Mouse (Mus musculus) testis, adult 2 months (tissue): ENCODE measurements at regions not wholly inside any gene's neighbourhood (a gene's known extent, or its start where the extent isn't known, plus 50 kb on each side); places are given as distances from the start of the nearest gene placed in this dataset.

Experiments used
- H3K27ac ChIP-seq: fragments of 200-500 bp; 2 replicates; pipeline ENCODE4 v1.5.1; 2012; ENCODE audit warnings: low read depth, low read length; ENCODE audit not compliant: control insufficient read depth, insufficient read depth
- H3K27me3 ChIP-seq: fragments of 200-500 bp; 2 replicates; pipeline ENCODE4 v1.6.1; 2012; ENCODE audit warnings: mild to moderate bottlenecking, low read length, moderate library complexity; ENCODE audit not compliant: control insufficient read depth, insufficient read depth
- H3K36me3 ChIP-seq: fragments of 200-500 bp; 2 replicates; pipeline ENCODE4 v1.6.1; 2012; ENCODE audit warnings: mild to moderate bottlenecking, low read length; ENCODE audit not compliant: control insufficient read depth, insufficient read depth
- H3K4me1 ChIP-seq: fragments of 200-500 bp; 2 replicates; pipeline ENCODE4 v1.6.1; 2012; ENCODE audit warnings: low read length; ENCODE audit not compliant: control insufficient read depth, insufficient read depth
- H3K4me3 ChIP-seq: fragments of 200-500 bp; 2 replicates; pipeline ENCODE4 v1.5.1; 2012; ENCODE audit warnings: low read depth, mild to moderate bottlenecking, low read length, moderate library complexity, mixed read lengths; ENCODE audit not compliant: control insufficient read depth
- CTCF ChIP-seq: fragments of 200-500 bp; IDR thresholded peaks from 2 replicates; pipeline ENCODE4 v1.5.1; 2012; ENCODE audit warnings: low read depth, mild to moderate bottlenecking, inconsistent platforms, low read length, moderate library complexity; ENCODE audit not compliant: control insufficient read depth, insufficient read depth, insufficient replicate concordance
- POLR2A ChIP-seq: fragments of 200-500 bp; IDR thresholded peaks from 2 replicates; pipeline ENCODE4 v1.6.1; 2012; ENCODE audit warnings: low read depth, mild to moderate bottlenecking, inconsistent platforms, low read length, moderate library complexity; ENCODE audit not compliant: control insufficient read depth

GRCm38 (mm10) chr2:45751746-45752145 is 634.6 kb upstream of the Zeb2 start:
- Histone ChIP-seq H3K4me1 (no peaks in the 10 kb centered on the region), H3K27me3 (no peaks in the 10 kb centered on the region), H3K36me3 (no peaks in the 10 kb centered on the region), H3K27ac (no peak overlapping the region), H3K4me3 (no peak overlapping the region)
- no peak for TF ChIP-seq CTCF
- no peak for TF ChIP-seq POLR2A

- Histone ChIP-seq H3K27me3 (no peaks in the 10 kb centered on the region), H3K27ac (no peak overlapping the region), H3K4me1 (no peaks in the 10 kb centered on the region), H3K36me3 (no peaks in the 10 kb centered on the region), H3K4me3 (no peak overlapping the region)
- TF ChIP-seq CTCF (no peak), POLR2A (no peak)
These were observed 632.2 kb upstream of the Zeb2 start for GRCm38 (mm10) chr2:45749379-45749778.

- TF ChIP-seq CTCF (no peak), POLR2A (no peak)
- no peak overlapping the region for H3K4me3 ChIP-seq
- H3K36me3 ChIP-seq, result no peaks in the 10 kb centered on the region
- H3K27ac ChIP-seq, result no peak overlapping the region
- no peaks in the 10 kb centered on the region for H3K27me3 ChIP-seq
- H3K4me1 ChIP-seq, result no peaks in the 10 kb centered on the region
These were observed 630.4 kb upstream of the Zeb2 start for GRCm38 (mm10) chr2:45747263-45748236.

GRCm38 (mm10) chr2:45746606-45747005 is 629.4 kb upstream of the Zeb2 start:
- TF ChIP-seq CTCF (no peak), POLR2A (no peak)
- no peaks in the 10 kb centered on the region for H3K36me3 ChIP-seq
- no peak overlapping the region for H3K4me3 ChIP-seq
- H3K4me1 ChIP-seq, result no peaks in the 10 kb centered on the region
- no peaks in the 10 kb centered on the region for H3K27me3 ChIP-seq
- no peak overlapping the region for H3K27ac ChIP-seq

- no peaks in the 10 kb centered on the region for H3K4me1 ChIP-seq
- no peak for TF ChIP-seq CTCF
- no peak overlapping the region for H3K27ac ChIP-seq
- no peaks in the 10 kb centered on the region for H3K27me3 ChIP-seq
- H3K4me3 ChIP-seq, result no peak overlapping the region
- H3K36me3 ChIP-seq, result no peaks in the 10 kb centered on the region
These were observed 619.1 kb upstream of the Zeb2 start for GRCm38 (mm10) chr2:45736278-45736677.

- H3K4me1 ChIP-seq, result no peaks in the 10 kb centered on the region
- no peaks in the 10 kb centered on the region for H3K36me3 ChIP-seq
- no peak overlapping the region for H3K4me3 ChIP-seq
- TF ChIP-seq CTCF (no peak), POLR2A (no peak)
- H3K27ac ChIP-seq, result no peak overlapping the region
- H3K27me3 ChIP-seq, result no peaks in the 10 kb centered on the region
These were observed 596.8 kb upstream of the Zeb2 start for GRCm38 (mm10) chr2:45713997-45714396.

GRCm38 (mm10) chr2:45707026-45707425 is 589.8 kb upstream of the Zeb2 start:
- Histone ChIP-seq H3K27me3 (no peaks in the 10 kb centered on the region), H3K4me3 (no peak overlapping the region), H3K27ac (no peak overlapping the region), H3K4me1 (no peaks in the 10 kb centered on the region), H3K36me3 (no peaks in the 10 kb centered on the region)
- TF ChIP-seq CTCF (no peak), POLR2A (no peak)
